Mouse (Mus musculus) limb, embryonic 12.5 days (tissue): ENCODE results near the gene Zfp938. TPM values are rescaled to one million over a fixed set of nuclear protein-coding genes. Genes with fewer than 3 reads are reported as not detected.

Experiments
- ATAC-seq: fragments of 200-750 bp; cut with Nextera tagmentation; 2 replicates; pipeline ENCODE4 v1.8.0; 2017; ENCODE audit warnings: low read depth, moderate TSS enrichment; ENCODE audit not compliant: insufficient number of reproducible peaks, insufficient read depth, low FRiP score, low TSS enrichment
- H3K27ac ChIP-seq: fragments of 300-500 bp; sonication (generic); 2 replicates; pipeline ENCODE4 v1.5.1; 2016; ENCODE audit warnings: mild to moderate bottlenecking, moderate library complexity
- H3K27me3 ChIP-seq: fragments of 300-500 bp; sonication (generic); 2 replicates; pipeline ENCODE4 v1.6.1; 2016; ENCODE audit warnings: mild to moderate bottlenecking, moderate library complexity
- H3K36me3 ChIP-seq: fragments of 300-500 bp; sonication (generic); 2 replicates; pipeline ENCODE4 v1.6.1; 2016; ENCODE audit warnings: mild to moderate bottlenecking, moderate library complexity
- H3K4me1 ChIP-seq: fragments of 300-500 bp; sonication (generic); replicated peaks from 2 replicates; pipeline ENCODE4 v1.6.1; 2016
- H3K4me2 ChIP-seq: fragments of 300-500 bp; sonication (generic); 2 replicates; pipeline ENCODE4 v1.6.1; 2016; ENCODE audit warnings: mild to moderate bottlenecking, moderate library complexity
- H3K4me3 ChIP-seq: fragments of 300-500 bp; sonication (generic); replicated peaks from 2 replicates; pipeline ENCODE4 v1.5.1; 2016; ENCODE audit warnings: mild to moderate bottlenecking
- H3K9ac ChIP-seq: fragments of 300-500 bp; sonication (generic); replicated peaks from 2 replicates; pipeline ENCODE4 v1.6.1; 2016; ENCODE audit warnings: mild to moderate bottlenecking, moderate library complexity
- H3K9me3 ChIP-seq: fragments of 300-500 bp; sonication (generic); 2 replicates; pipeline ENCODE4 v1.6.1; 2016; ENCODE audit warnings: mild to moderate bottlenecking, moderate library complexity
- WGBS: fragments of 180-500 bp; shearing (Covaris S2); methylation state at CpG from one replicate; pipeline ENCODE4 v1.1.7; 2016; 5-methylcytosine and 5-hydroxymethylcytosine counted together
- polyA plus RNA-seq: library from polyadenylated mRNA; unstranded; fragments of >200 nt; fragmentation: Nextera tagmentation; extraction: Ambion mirVana; gene quantifications from 2 replicates; pipeline ENCODE4 v1.2.1, GENCODE M21; 2016

Zfp938 gene
- polyA plus RNA-seq, result 16.7 and 16.8 TPM in 2 replicates

GRCm38 (mm10) chr10:82240742-82241400 is at the start of gene Zfp938:
Zfp938 (minus strand) TSS chr10:82241280.
- Histone ChIP-seq H3K27me3 (no peaks in the 10 kb centered on the region), H3K4me3 (peak within 1 kb of the TSS; percentile 72), H3K4me2 (peak within 1 kb of the TSS; percentile 72), H3K9me3 (peaks cover 20% of the 10 kb centered on the region), H3K27ac (peak within 1 kb of the TSS; percentile 83), H3K36me3 (peaks cover 17% of the 10 kb centered on the region), H3K4me1 (peaks cover 14% of the 10 kb centered on the region), H3K9ac (peak within 1 kb of the TSS; percentile 74)
- ATAC-seq, result peak; percentile 99
- 6% methylated on average over 27 of the region's 27 CpGs for WGBS

GRCm38 (mm10) chr10:82257331-82257730 is 16.3 kb upstream of the Zfp938 start:
- Histone ChIP-seq H3K9me3 (peaks cover 10% of the 10 kb centered on the region; the same call in 1 of the 2 replicates), H3K9ac (no peak overlapping the region), H3K27me3 (no peaks in the 10 kb centered on the region), H3K27ac (no peak overlapping the region), H3K4me1 (no peaks in the 10 kb centered on the region), H3K4me3 (no peak overlapping the region), H3K4me2 (no peak overlapping the region), H3K36me3 (no peaks in the 10 kb centered on the region)
- ATAC-seq, result no peak
- 78% methylated on average over 2 of the region's 2 CpGs for WGBS

DNA sequence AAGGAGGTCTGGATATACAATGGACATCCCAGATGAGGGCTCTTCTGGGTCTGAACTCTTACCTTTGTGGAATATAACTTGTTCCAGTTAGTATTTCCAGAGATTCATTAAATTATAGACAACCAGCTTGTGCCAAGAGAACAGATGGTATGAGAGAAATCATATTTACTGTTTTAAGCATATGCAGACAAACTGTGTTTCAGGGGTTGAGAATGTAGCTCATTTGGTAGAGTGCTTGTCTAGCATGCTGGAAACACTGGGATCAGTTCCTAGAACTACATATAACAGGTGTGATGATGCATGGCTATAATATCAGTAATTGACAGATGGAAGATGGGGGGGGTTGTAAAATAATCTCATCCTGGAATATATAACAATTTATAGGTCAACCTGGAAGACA is 3.9 kb upstream of the Zfp938 start:
- Histone ChIP-seq H3K4me2 (no peak overlapping the region), H3K36me3 (no peaks in the 10 kb centered on the region), H3K9me3 (no peaks in the 10 kb centered on the region), H3K4me1 (peaks cover 10% of the 10 kb centered on the region), H3K27me3 (no peaks in the 10 kb centered on the region), H3K4me3 (no peak overlapping the region), H3K27ac (no peak overlapping the region), H3K9ac (no peak overlapping the region)
- no peak for ATAC-seq

DNA sequence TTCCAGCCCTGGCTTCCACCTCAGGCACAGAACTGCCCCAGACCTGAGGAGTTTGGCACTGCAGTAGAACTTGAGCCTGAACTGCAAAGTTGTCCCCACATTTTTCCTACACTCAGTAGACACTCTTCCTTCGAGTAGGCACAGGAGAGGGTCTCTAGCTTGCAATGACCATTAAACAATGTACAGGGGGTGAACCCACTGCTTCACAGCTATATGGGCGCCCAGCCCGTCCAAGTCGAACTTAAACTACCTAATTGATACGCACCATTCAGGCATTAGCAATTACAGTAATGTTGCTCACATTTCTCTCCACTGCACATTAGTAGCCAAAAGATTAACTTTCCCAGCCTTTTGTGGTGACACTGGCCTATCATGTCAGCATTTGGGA is 315 bp upstream of the Zfp938 start:
- Histone ChIP-seq H3K27ac (peak overlapping the region; percentile 83; the same call in 1 of the 2 replicates), H3K9ac (peak overlapping the region; percentile 74), H3K27me3 (no peaks in the 10 kb centered on the region), H3K4me2 (peak overlapping the region; percentile 72), H3K4me1 (peaks cover 14% of the 10 kb centered on the region), H3K4me3 (peak overlapping the region; percentile 72), H3K36me3 (peaks cover 12% of the 10 kb centered on the region), H3K9me3 (peaks cover 15% of the 10 kb centered on the region)
- 78% methylated on average over 5 of the region's 5 CpGs for WGBS
- no peak for ATAC-seq

DNA sequence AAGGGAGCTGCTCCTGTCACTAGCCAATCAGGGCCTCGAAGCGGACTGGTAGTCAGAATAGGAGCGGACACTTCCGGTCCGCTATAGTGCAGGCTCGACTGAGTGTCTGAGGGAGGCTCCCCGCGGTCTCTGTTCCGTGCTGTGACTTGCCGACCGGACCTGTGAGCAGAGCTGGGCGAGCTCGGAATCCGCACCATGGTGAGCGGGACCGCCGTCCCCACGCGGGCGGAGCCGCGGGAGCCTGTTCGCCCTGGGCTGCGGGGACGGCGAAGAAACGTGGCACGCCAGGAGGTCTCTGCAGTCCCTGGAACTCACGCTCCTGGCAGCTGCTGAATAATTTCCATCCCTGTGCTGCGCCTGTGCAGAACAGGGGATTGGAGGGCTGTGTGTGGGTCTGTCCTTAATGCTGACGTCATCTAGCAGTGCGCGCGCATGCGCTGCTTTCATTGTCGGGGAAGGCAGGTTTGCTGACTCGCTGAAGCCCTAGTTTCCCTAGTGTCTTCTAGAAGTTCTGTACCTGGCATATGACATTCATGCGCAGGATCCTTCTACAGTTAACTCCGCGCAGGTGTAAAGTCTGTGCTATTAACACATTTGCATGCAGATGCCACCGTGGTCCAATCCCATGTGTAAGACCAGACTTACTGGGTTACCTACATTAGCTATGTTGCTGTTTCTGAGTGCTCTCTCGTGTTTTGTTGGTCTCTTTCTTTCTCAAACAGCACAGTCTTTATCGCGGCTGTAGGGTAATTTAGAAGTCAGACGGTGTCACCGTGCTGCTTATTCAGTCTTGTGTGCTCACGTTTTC is 62.6 kb downstream of the Zfp938 start:
- WGBS, result 6% methylated on average over 47 of the region's 47 CpGs
- no peaks in the 10 kb centered on the region for H3K36me3 ChIP-seq
- H3K9me3 ChIP-seq, result peaks cover 10% of the 10 kb centered on the region; the same call in 1 of the 2 replicates
- peak overlapping the region; percentile 76 for H3K9ac ChIP-seq
- ATAC-seq, result peak; percentile 100
- peaks cover 4% of the 10 kb centered on the region; the same call in 1 of the 2 replicates for H3K4me1 ChIP-seq
- peak overlapping the region; percentile 64 for H3K4me3 ChIP-seq
- H3K27ac ChIP-seq, result peak overlapping the region; percentile 97
- H3K27me3 ChIP-seq, result no peaks in the 10 kb centered on the region
- H3K4me2 ChIP-seq, result peak overlapping the region; percentile 69

Other genes with a start within 250 kb of the Zfp938 start
- gene Zfp873, start 193.2 kb downstream of the Zfp938 start, polyA plus RNA-seq, result 16.8 and 17.5 TPM in 2 replicates
- gene BC024063, start 157.9 kb downstream of the Zfp938 start, polyA plus RNA-seq, result 5.5 and 6.3 TPM in 2 replicates
- gene AU041133, start 113.3 kb downstream of the Zfp938 start, polyA plus RNA-seq, result 5.5 and 6.3 TPM in 2 replicates
- gene 4932415D10Rik, start 75.3 kb upstream of the Zfp938 start, polyA plus RNA-seq, result not detected in 2 replicates
- 11.0 and 11.9 TPM in 2 replicates for gene Gm4924, start 113.0 kb upstream of the Zfp938 start, polyA plus RNA-seq